Mouse (Mus musculus) mesoderm, embryonic 11.5 days (tissue): Measurements from ENCODE around the gene Cd68.
"Not testable (repeated sequence)": the region's sequence is repeated elsewhere in the genome, so short reads cannot be mapped to it uniquely, and the experiment has no call there.

Experiments used
- DNase-seq: peaks from one replicate; pipeline ENCODE4 v3.0.0-alpha.2; 2012; ENCODE audit warnings: low read depth, low spot score

The Cd68 gene

DNA sequence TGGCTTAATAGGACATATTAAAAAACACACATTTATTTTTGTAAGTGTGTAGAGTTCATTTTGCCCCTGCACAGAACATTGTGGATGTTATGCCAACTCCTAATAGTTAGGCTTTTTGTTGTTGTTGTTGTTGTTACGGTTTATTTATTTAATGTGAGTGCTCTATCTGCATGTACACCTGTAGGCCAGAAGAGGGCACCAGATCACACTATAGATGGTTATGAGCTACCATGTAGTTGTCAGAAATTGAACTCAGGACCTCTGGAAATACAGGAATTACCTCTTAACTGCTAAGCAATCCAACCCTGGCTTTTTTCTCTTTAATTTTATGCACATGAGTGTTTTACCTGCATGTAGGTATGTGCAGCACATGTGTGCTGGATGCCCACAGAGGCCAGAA lies 36.2 kb downstream of the Cd68 start:
- no peak for DNase-seq

DNA sequence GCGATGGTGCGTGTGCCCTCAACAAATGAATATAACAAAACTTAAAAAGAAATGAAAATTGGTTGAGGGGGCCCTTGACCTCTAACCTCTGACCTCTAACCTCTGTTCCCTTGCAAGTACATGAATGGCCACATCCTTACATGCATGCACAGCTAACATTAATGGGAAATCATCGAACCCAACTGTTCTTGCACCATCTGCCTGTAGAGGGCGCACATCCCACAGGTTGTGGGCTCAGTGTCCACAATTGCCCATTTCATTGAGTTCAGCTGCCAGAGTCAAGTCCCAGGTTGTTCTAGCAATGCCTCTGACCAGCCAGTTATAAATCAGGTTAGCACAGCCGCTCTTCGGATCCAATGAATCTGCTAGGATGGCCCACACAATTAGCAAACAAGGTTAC lies 37.7 kb downstream of the Cd68 start:
- peak; percentile 92 for DNase-seq

DNA sequence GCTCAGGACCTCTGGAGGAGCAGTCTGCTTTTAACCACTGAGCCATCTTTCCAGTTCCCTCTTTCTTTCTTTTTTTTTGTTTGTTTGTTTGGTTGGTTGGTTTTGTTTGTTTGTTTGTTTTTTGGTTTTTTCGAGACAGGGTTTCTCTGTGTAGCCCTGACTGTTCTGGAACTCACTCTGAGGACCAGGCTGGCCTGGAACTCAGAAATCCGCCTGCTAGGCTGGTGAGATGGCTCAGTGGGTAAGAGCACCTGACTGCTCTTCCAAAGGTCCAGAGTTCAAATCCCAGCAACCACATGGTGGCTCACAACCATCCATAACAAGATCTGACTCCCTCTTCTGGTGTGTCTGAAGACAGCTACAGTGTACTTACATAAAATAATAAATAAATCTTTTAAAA lies 41.6 kb downstream of the Cd68 start:
- not testable (repeated sequence) for DNase-seq

DNA sequence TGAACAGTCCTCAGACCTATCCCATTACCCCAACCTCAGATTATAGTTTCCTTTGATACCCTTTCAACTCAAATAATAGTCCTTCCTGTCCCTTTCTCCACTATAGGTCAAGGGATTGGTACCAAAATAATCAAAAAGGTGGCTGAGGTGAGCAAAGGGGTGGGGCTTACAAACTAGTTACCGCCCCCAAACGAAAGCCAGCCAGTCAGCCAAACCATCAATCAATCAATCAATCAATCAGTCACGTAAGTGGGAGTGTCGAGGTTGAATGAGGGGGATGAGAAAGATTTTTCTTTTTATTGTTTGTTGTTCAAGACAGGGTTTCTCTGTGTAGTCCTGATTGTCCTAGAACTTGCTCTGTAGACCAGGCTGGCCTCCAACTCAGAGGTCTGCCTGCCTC lies 42.9 kb downstream of the Cd68 start:
- DNase-seq = no peak

DNA sequence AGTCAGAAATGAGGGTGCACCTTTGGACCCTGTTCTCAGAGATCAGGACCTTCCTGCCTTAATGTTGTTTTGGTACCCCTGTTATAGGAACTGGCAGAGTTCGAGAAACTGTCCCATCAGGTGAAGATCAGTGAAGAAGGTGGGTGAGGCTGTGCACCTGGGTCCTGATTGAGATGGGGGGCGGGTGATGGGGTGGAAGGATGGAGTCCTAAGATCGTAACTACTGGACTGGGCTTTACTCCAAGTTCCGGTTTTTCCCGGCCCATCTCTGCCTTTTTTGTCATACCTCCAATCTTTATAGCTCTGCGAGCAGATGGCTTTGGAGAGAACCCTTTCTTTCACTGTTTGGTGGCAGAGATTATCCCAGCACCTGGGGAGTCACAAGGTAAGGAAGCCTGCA lies 43.5 kb downstream of the Cd68 start:
- no peak for DNase-seq

DNA sequence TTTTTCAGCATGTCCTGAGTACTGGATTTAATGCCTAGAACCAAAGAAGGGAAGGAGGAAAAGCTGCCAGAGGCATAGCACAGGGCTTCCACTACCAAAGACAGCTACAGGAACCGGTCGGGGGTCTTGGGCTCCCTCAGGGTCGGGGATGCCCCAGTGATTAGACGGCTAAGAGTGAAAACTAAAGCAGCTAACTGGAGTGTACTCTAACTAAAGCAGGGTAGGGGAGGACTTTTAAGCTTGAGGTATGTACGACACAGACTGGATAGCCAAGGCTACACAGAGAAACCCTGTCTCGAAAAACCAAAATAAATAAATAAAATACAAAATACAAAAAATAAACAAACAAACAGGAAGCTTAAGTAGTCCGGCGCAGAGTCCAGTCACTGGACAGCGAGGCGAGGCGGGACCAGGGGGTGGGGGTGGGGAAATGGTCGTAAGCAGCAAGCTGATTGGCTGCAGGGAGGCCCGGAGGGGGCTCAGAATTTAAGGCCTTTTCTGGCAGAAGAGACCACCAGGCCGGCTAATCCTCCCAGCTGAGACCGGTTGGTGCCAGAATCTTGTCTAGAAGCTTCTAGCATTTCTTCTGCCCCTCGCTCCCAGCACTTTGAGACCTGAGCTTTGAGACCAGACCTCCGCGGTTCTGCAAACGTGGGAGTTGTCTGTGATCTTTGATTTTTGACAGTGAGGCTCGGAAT lies 44.2 kb downstream of the Cd68 start, which contains the start of gene Sat2:
Sat2 (plus strand) TSS at position 454 of the 698 bp plus-strand sequence.
- DNase-seq = peak; percentile 85

DNA sequence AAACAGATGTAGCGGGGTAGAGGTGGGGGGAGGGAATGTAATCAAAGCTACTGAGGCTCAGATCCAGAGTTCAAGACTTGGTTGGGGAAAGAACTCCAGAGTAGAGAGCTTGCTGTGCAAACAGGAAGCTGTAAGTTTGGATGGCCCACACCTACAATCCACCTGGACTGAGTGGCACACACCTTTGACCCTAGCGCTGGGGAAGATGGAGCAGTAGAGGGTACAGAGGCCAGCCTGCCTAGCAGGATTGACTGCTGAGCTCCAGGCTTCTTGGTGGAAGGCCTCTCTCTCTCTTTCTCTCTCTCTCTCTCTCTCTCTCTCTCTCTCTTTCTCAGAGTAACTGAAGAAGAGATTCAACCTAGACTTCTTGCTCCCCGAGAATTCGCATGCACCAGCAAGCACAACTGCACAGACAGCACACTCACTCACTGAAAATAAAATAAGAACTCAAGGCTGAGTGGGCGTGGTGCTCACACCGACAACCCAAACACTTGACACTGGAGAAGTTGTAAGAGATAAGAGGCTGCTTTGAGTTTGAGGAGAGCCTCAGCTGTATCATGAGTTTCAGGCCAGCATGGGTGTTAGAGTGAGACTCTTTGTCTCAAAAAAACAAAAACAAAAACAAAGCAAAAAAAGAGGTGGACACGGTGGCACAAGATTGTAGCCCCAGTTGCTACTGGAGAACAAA lies 45.4 kb downstream of the Cd68 start:
- DNase-seq = no peak

DNA sequence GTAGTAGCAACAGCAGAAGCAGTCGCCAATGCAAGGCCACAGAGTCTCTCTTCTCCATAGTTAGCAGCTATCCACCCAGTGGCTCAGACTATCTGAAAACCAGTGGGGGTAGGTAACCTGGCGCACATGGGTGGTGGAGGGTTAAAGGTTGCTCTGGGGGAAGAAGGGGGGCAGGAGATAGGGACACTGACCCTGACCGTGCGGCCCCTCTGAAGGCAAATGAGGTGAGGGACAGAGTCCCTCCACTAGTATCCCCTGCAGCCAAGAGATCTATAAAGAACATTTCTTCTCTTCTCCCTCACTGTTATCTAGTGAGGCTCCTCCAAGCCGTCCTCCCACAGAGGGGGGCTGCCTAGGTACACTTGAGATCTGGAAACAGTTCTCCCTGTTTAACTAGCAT lies 48.1 kb downstream of the Cd68 start, which contains the start of gene Shbg:
Shbg (minus strand) TSS at position 101 of the 400 bp plus-strand sequence.
- DNase-seq = no peak

DNA sequence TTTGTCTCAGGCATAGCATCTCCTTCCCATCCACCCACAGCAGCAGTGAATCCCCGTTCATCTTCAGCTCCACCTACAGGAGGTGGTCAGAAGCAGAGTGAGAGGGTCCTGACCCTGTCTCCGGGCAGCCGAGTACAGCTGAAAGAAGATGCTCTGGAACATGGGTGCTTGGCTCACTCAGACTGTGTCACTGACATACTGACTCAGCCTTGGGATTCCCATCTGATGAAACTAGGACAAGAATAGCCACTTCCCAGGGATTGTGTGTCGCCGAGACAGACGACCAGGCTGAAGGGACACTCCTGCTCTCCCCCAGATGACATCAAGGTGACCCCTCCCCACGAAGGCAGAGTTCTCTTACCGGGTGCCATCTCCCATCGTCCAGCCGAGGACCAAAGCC lies 49.2 kb downstream of the Cd68 start:
- no peak for DNase-seq

DNA sequence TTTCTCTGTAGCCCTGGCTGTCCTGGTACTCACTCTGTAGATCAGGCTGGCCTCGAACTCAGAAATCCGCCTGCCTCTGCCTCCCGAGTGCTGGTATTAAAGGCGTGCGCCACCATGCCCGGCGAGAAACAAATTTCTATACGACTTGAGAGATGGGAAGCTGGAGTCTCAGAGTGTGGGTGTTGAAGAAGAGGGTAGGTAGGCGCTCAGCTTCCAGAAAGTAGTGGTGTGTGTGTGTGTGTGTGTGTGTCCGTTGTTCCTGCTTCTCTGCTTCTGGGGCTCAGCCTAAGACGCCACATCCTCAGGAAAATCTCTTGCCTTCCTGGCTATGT lies 51.7 kb downstream of the Cd68 start:
- not testable (repeated sequence) for DNase-seq
